Mouse (Mus musculus) heart, adult 2 months (tissue): ENCODE data around the gene 1700025G04Rik.

Experiments
- CTCF ChIP-seq: fragments of 200-600 bp; IDR thresholded peaks from 2 replicates; pipeline ENCODE4 v1.8.1; 2022; ENCODE audit warnings: antibody characterized with exemption, mild to moderate bottlenecking, moderate library complexity
- POLR2A ChIP-seq: fragments of 200-500 bp; IDR thresholded peaks from 2 replicates; pipeline ENCODE4 v1.6.1; 2011; ENCODE audit warnings: mild to moderate bottlenecking, low read depth, low read length, control low read depth; ENCODE audit not compliant: insufficient read depth

- TF ChIP-seq CTCF: no peak
- TF ChIP-seq POLR2A: no peak
Measured at GRCm38 (mm10) chr1:151994271-151994670, 95.7 kb downstream of the 1700025G04Rik start.
